Mouse (Mus musculus) adrenal gland, postnatal 36 days (tissue): ENCODE results near the gene Atf6b. TPM values are rescaled to one million over a fixed set of nuclear protein-coding genes. Genes with fewer than 3 reads are reported as not detected.

Experiments
- DNase-seq, 2 experiments: peaks; one replicate each; pipeline ENCODE4 v3.0.0; 2021; ENCODE audit warnings: mixed read lengths in 1 of 2
- long read RNA-seq, 2 experiments: library from polyadenylated mRNA; stranded (forward); transcript quantifications; one replicate each; pipeline ENCODE4 v2.0.0; 2021; ENCODE audit warnings: borderline sequencing depth in 2 of 2
- total RNA-seq, 2 experiments: library from RNA; stranded (reverse); gene quantifications; 2 replicates each; pipeline ENCODE4 v1.2.3; 2021

Gene Atf6b
- 10 to 100 TPM; 45.7 to 58.8 TPM for total RNA-seq
- long read RNA-seq, experiment 1, transcript Atf6b-201 (18 exons, 2,566 nt) = major isoform, 30 of 58 reads
- long read RNA-seq, experiment 1, partial matches to known transcripts = 18 of 58 reads
- long read RNA-seq, experiment 1, other reads (novel, unspliced or antisense) = 10 of 58 reads
- long read RNA-seq, experiment 2, transcript Atf6b-201 (18 exons, 2,566 nt) = major isoform, 32 of 42 reads
- long read RNA-seq, experiment 2, partial matches to known transcripts = 4 of 42 reads
- long read RNA-seq, experiment 2, other reads (novel, unspliced or antisense) = 6 of 42 reads

- DNase-seq = peak; percentile 96 to 97
Measured at GRCm38 (mm10) chr17:34646906-34647787, at the start of gene Atf6b. TSS of gene Atf6b (plus strand) at chr17:34647146.

- DNase-seq = no peak
Measured at GRCm38 (mm10) chr17:34597566-34598095, 49.3 kb upstream of the Atf6b start, which contains the start of gene Ager. TSS of gene Ager (plus strand) at chr17:34597862.

GRCm38 (mm10) chr17:34599891-34600290 lies 47.1 kb upstream of the Atf6b start:
- DNase-seq = no peak

DNA sequence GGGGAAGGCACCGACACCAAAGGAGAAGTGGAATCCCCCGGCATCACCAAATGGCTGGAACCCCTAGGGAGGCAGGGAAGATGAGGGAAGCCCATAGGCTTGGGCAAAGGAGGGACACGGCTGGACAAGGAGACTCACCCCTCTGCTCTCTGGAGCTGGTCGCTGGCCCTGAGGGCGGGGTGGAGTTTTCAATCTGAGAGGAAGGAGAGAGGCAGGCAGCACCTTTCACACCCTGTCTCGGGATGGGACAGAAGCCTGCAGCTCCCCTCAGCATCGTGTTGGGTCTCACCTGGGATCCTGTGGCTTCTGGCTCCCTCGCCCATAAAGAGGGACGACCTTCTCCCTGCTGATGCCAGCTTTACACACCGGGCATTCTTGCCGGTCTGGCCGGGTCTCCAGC lies 45.1 kb upstream of the Atf6b start:
- DNase-seq = no peak

- peak; percentile 97 for DNase-seq
Measured at GRCm38 (mm10) chr17:34603375-34604060, 43.4 kb upstream of the Atf6b start, which contains the start of gene Rnf5. TSS of gene Rnf5 (minus strand) at chr17:34603690.

GRCm38 (mm10) chr17:34604061-34604508 lies 42.9 kb upstream of the Atf6b start, which contains the start of gene Agpat1:
TSS of gene Agpat1 (plus strand) at chr17:34604262.
- DNase-seq = peak; percentile 99

- peak; percentile 67 to 68 for DNase-seq
Measured at GRCm38 (mm10) chr17:34604511-34605237, 42.3 kb upstream of the Atf6b start.

DNA sequence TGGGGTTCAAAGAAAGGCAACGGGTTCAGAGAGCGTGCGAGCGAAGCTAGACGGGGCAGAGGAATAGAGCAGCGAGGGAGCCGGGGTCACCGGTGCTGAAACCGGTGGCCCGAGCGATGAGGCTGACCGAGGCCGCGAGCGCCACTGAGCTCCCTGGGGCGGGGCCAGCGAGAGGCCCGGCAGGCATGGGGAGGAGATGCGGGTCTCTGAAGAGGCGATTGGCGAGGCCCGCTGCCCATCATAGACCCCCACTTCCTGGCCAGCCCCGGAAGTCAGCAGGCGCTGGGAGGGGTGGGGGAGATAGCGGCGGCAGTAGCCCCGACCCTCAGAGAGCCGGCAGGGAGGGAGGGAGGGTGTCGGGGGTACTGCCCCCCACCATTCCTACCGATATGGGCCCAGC lies 41.3 kb upstream of the Atf6b start:
- DNase-seq = peak; percentile 98 to 99

GRCm38 (mm10) chr17:34606186-34607039 lies 40.5 kb upstream of the Atf6b start:
- DNase-seq = peak; percentile 29 to 38

DNA sequence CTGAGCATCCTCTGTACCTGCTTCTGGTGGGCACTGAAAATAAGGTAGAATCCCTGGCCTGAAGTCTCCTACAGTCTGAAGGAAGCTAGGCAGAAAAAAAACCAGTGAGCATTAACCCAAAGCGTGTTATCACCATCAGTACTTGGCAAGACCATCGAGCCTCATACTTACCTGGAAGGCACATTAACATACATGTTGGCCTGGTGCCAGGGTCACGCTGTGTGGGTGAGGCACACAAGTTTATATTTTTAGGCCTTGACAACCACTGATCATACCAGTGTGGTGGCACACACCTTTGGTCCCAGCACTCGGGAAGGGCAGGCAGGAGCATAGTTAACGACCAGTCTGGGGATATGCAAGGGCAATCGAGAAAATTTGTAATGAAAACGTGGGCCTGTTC lies 38.9 kb upstream of the Atf6b start:
- DNase-seq = no peak

GRCm38 (mm10) chr17:34611050-34611449 lies 35.9 kb upstream of the Atf6b start:
- no peak for DNase-seq

GRCm38 (mm10) chr17:34613054-34613645 lies 33.8 kb upstream of the Atf6b start:
- DNase-seq = no peak

DNA sequence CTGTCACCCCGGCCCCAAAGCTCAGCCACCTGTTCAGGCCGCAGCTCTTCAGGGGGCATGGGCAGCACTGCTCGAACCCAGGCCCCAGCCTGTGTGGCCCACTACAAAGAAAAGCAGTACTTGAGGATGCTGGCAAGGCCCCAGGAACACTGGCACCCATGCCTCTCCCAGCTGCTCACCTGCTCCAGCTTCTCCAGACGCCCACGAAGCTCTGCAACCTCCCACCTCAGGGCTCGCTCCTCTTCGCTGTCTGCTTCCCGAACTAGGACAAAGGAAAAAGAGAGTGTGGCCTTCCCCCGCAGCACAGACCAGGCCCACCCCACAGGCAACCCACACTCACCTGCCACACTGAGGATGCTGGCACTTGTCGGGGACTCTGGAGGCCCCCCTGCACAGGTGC lies 33.1 kb upstream of the Atf6b start:
- no peak for DNase-seq

- DNase-seq = no peak
Measured at GRCm38 (mm10) chr17:34615871-34616270, 31.1 kb upstream of the Atf6b start, which contains the start of gene Egfl8. TSS of gene Egfl8 (minus strand) at chr17:34615971.

GRCm38 (mm10) chr17:34618999-34619398 lies 27.9 kb upstream of the Atf6b start:
- DNase-seq = peak; percentile 81 to 85

GRCm38 (mm10) chr17:34621006-34621405 lies 25.9 kb upstream of the Atf6b start:
- no peak for DNase-seq

GRCm38 (mm10) chr17:34623161-34623560 lies 23.8 kb upstream of the Atf6b start:
- DNase-seq = no peak

- no peak for DNase-seq
Measured at GRCm38 (mm10) chr17:34624981-34625380, 22.0 kb upstream of the Atf6b start.

GRCm38 (mm10) chr17:34626062-34626772 lies 20.7 kb upstream of the Atf6b start:
- DNase-seq = no peak
